Mouse (Mus musculus) heart, embryonic 14.5 days (tissue): ENCODE measurements around the gene Hils1. TPM values are rescaled to one million over a fixed set of nuclear protein-coding genes. Genes with fewer than 3 reads are reported as not detected.

Experiments
- ATAC-seq: fragments of 200-750 bp; cut with Nextera tagmentation; 2 replicates; pipeline ENCODE4 v1.8.0; 2017; ENCODE audit warnings: low read depth, moderate TSS enrichment; ENCODE audit not compliant: insufficient number of reproducible peaks, insufficient read depth, low FRiP score
- H3K27ac ChIP-seq, 2 experiments: fragments of 200-500 bp in 1 of 2; fragments of 300-500 bp in 1 of 2; sonication (generic) in 1 of 2; replicated peaks in 1 of 2; 2 replicates each; pipeline ENCODE4 v1.5.1; 2012 to 2014; ENCODE audit warnings: low read depth in 2 of 2, low read length in 2 of 2, control low read depth in 1 of 2, mild to moderate bottlenecking in 1 of 2, mixed read lengths in 1 of 2; ENCODE audit not compliant: control insufficient read depth in 1 of 2, insufficient read depth in 1 of 2
- H3K27me3 ChIP-seq: fragments of 300-500 bp; sonication (generic); 2 replicates; pipeline ENCODE4 v1.6.1; 2014; ENCODE audit warnings: mild to moderate bottlenecking, low read length, control low read depth; ENCODE audit not compliant: control insufficient read depth, insufficient read depth
- H3K36me3 ChIP-seq: fragments of 300-500 bp; sonication (generic); 2 replicates; pipeline ENCODE4 v1.6.1; 2014; ENCODE audit warnings: mild to moderate bottlenecking, control low read depth, low read length, mixed read lengths; ENCODE audit not compliant: control insufficient read depth, insufficient read depth
- H3K4me1 ChIP-seq, 2 experiments: fragments of 200-500 bp in 1 of 2; fragments of 300-500 bp in 1 of 2; sonication (generic) in 1 of 2; 2 replicates each; pipeline ENCODE4 v1.6.1; 2012 to 2014; ENCODE audit warnings: low read length in 2 of 2, control low read depth in 1 of 2, mixed read lengths in 1 of 2; ENCODE audit not compliant: control insufficient read depth in 2 of 2, insufficient read depth in 2 of 2
- H3K4me2 ChIP-seq: fragments of 300-500 bp; sonication (generic); 2 replicates; pipeline ENCODE4 v1.6.1; 2014; ENCODE audit warnings: mild to moderate bottlenecking, low read length
- H3K4me3 ChIP-seq, 2 experiments: fragments of 200-500 bp in 1 of 2; fragments of 300-500 bp in 1 of 2; sonication (generic) in 1 of 2; 2 replicates each; pipeline ENCODE4 v1.5.1; 2012 to 2014; ENCODE audit warnings: low read length in 2 of 2, mild to moderate bottlenecking in 2 of 2, control low read depth in 1 of 2, low read depth in 1 of 2, moderate library complexity in 1 of 2; ENCODE audit not compliant: control insufficient read depth in 1 of 2, insufficient read depth in 1 of 2
- H3K9ac ChIP-seq: fragments of 300-500 bp; sonication (generic); 2 replicates; pipeline ENCODE4 v1.6.1; 2014; ENCODE audit warnings: mild to moderate bottlenecking, low read length
- H3K9me3 ChIP-seq: fragments of 300-500 bp; sonication (generic); 2 replicates; pipeline ENCODE4 v1.6.1; 2016; ENCODE audit warnings: low read length, control low read depth; ENCODE audit not compliant: control insufficient read depth
- WGBS: fragments of 180-500 bp; shearing (Covaris S2); extraction: QIAGEN DNeasy Blood & Tissue Kit; methylation state at CpG from one replicate; pipeline ENCODE4 v1.1.7; 2014; 5-methylcytosine and 5-hydroxymethylcytosine counted together
- polyA plus RNA-seq: library from polyadenylated mRNA; unstranded; fragments of >200 nt; fragmentation: Nextera tagmentation; extraction: Ambion mirVana; gene quantifications from 2 replicates; pipeline ENCODE4 v1.2.1, GENCODE M21; 2014

Hils1 gene
- polyA plus RNA-seq, 1 experiment from 2014 or later, result 0.24 TPM

DNA sequence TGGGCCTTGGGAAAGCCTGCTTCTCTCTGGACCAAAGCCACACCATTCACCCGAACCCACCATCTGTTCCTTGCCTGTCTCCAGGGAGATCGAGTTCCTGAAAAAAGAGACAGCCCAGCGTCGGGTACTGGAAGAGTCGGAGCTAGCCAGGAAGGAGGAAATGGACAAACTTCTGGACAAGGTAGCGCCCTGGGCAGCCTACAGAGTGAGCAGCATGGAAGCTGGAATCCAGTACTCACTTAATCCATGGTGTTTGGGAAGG, 37.5 kb downstream of the Hils1 start:
- no peak for ATAC-seq
- no peaks in the 10 kb centered on the region for H3K9me3 ChIP-seq
- no peak overlapping the region for H3K9ac ChIP-seq
- H3K4me3 ChIP-seq, result no peak overlapping the region
- H3K36me3 ChIP-seq, result peaks cover 58% of the 10 kb centered on the region
- no peaks in the 10 kb centered on the region for H3K27me3 ChIP-seq
- 68% methylated on average over 6 of the region's 6 CpGs for WGBS
- no peak overlapping the region for H3K27ac ChIP-seq
- no peak overlapping the region for H3K4me2 ChIP-seq
- peaks cover 30 to 45% of the 10 kb centered on the region in 2 experiments for H3K4me1 ChIP-seq

DNA sequence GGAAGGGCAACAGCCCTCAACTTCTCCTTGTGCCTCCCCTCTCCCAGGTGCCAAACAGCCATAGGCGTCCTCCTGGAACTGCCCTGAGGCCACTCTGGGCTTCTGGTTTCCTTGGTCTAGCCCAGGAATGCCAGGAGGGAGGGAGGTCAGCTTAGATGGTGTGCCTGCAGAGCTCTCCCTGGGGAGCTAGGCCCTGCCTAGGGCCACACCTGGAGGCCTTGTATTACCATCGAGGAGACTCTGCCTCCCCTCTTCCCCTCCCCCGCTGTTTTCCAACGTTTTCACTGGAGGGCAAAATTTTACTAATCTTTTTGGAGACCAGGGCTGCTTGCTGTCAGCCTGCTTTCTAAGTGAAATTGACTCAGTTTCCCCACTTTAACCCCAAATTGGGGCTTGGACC, 38.6 kb downstream of the Hils1 start:
- H3K27ac ChIP-seq, result peak overlapping the region; percentile 25 to 29; a peak in 1 of 4 replicates

DNA sequence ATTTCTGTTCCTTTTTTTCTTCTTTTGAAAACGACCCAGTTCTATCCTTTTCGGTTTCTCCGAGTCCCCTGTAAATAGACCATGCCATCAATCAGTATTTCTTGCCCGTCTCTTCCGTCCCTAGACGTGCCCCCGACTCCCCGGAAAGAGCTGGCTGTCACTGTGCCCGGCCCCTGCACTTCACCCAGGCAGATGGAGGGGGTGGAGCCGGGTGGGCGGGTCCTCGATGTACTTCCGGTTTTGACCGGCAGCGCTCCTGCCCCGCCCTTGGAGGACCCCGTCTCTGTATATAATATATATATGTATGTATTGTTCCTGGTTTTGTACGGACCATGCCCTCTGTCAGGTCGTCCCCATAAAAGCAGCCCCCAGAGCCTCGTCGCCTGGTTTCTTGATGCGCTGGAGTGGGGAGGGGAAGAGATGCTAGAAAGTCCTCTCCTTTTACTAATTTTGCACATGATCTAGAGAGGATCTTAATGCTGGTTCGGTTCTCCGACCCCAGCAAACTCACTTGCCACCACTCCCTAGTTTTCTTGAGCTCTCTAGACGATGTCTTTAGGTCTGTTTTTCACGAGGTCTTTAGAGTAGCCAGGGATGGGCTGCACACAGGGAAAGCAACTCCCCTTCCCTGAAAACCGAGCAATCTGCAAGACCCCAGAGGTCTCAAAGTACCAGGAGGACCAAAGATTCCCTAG, 39.3 kb downstream of the Hils1 start:
- H3K4me1 ChIP-seq, result peaks cover 30 to 37% of the 10 kb centered on the region in 2 experiments
- H3K36me3 ChIP-seq, result peaks cover 43% of the 10 kb centered on the region
- peak; percentile 50; the same call in 1 of the 2 replicates for ATAC-seq
- no peaks in the 10 kb centered on the region for H3K9me3 ChIP-seq
- H3K9ac ChIP-seq, result peak overlapping the region; percentile 71
- H3K4me2 ChIP-seq, result peak overlapping the region; percentile 72
- peak overlapping the region; percentile 25 to 39; a peak in 3 of 4 replicates for H3K27ac ChIP-seq
- no peaks in the 10 kb centered on the region for H3K27me3 ChIP-seq
- H3K4me3 ChIP-seq, result peak overlapping the region; percentile 40
- WGBS, result 2% methylated on average over 27 of the region's 27 CpGs

More for the DNA sequence above, 38.6 kb downstream of the Hils1 start:
- no peak for ATAC-seq
- Histone ChIP-seq H3K4me3 (peak overlapping the region; percentile 12 to 40; a peak in 3 of 4 replicates), H3K36me3 (peaks cover 50% of the 10 kb centered on the region), H3K9me3 (no peaks in the 10 kb centered on the region), H3K4me2 (peak overlapping the region; percentile 72), H3K4me1 (peaks cover 25 to 38% of the 10 kb centered on the region in 2 experiments), H3K9ac (peak overlapping the region; percentile 71), H3K27me3 (no peaks in the 10 kb centered on the region)
- WGBS, result 31% methylated on average over 4 of the region's 4 CpGs

DNA sequence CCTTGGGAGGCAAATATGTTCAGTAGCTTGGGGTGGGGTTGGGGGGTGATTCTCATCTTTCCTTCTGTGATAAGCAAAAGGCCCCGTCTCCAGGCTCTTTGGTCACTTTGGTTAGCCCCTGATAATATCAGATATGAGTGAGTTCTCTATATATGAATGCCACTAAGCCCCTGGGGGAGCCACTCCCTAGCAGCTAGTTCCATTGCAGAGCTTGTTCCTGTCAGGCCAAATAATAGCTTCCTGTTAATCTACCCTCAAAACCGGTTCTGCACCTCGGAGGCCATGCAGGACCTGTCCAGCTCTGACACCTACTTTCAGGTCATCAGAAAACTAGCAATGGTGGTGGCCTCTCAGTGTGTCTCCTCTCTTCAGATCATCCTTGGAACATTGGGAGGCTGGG, 40.0 kb downstream of the Hils1 start:
- Histone ChIP-seq H3K27ac (no peak overlapping the region), H3K4me3 (no peak overlapping the region)
- ATAC-seq, result no peak

DNA sequence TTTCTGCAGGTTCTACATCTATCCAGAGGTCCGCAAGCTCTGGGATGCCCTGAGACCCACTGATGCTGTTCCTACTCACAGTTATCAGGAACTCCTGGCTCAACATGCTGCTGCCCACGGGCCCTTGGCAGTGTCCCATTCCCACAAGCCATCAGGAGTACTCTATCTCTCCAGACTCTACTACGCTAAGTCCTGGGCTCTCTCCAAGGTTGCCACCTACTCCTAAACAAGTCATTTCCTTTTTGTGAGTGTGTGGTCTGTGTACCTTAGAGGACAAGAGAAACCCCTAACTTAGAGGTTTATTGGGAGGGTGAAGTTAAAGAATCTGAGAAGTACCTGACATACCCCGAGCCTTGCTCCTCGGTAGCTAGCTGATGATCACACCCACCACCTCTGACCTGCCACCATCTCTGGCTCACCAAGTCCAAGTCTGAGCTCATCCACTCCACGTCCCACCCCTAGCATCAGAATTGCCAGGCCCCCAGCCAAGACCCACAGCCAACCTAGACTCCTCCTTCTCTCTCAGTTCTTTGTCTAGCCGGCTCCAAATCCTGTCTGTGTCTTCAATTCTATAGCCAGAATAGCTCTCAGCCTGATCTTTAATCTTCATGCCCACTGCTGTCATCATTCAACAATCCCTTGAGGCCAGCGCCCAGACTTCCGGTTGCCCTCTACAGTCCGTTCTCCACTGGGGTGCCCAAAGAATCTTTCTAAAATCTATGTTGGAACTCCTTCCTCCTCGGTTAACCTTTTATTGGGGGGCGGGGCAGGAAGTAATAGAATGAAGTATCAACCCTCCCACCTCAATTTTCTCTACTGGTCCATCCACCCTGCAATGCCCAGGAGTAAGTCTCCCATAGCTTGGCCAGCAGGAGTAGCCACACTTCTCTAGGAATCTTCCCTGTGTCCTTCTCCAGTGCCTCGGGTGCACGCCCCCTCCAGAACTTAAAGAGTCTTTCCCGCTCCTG, 41.6 kb downstream of the Hils1 start:
- no peaks in the 10 kb centered on the region for H3K9me3 ChIP-seq
- WGBS, result 32% methylated on average over 15 of the region's 15 CpGs
- peaks cover 21% of the 10 kb centered on the region for H3K36me3 ChIP-seq
- 0 out of 2 replicates have a peak, but pooled peaks have one; percentile 2 for ATAC-seq
- peak overlapping the region; percentile 87 for H3K27ac ChIP-seq
- H3K27me3 ChIP-seq, result no peaks in the 10 kb centered on the region
- H3K4me2 ChIP-seq, result peak overlapping the region; percentile 92
- H3K9ac ChIP-seq, result peak overlapping the region; percentile 83
- peaks cover 28 to 34% of the 10 kb centered on the region in 2 experiments for H3K4me1 ChIP-seq
- peak overlapping the region; percentile 64 to 67 for H3K4me3 ChIP-seq

More for the DNA sequence above, 40.0 kb downstream of the Hils1 start:
- WGBS, result 57% methylated on average over 3 of the region's 3 CpGs
- Histone ChIP-seq H3K9ac (peak overlapping the region; percentile 71; the same call in 1 of the 2 replicates), H3K27me3 (no peaks in the 10 kb centered on the region), H3K4me2 (peak overlapping the region; percentile 72), H3K36me3 (peaks cover 36% of the 10 kb centered on the region), H3K9me3 (no peaks in the 10 kb centered on the region), H3K4me1 (peaks cover 30 to 44% of the 10 kb centered on the region in 2 experiments)

DNA sequence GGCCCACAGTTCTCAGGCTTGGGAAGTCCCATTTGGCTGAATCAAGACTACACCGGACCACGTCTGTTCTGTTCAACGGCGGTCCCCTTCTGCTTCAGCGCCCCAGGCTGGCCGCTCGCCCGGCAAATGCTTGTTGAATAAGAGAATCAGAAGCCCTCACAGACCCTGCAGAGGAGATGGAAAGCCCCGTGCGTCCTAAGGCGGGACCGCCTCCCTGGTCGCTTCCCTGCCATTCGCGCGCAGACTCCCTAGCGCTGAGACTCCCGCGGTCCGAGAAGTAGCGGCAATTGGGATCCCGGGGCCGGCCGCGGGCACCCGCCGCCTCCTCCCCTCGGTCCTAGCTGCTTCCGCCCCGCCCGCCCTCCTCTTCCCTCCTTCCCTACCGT, 42.2 kb downstream of the Hils1 start, which contains the start of gene Samd14:
Gene Samd14, plus strand, starts transcription at position 251 of the 386 bp plus-strand sequence.
- ATAC-seq, result peak; percentile 41; the same call in 1 of the 2 replicates
- H3K9ac ChIP-seq, result peak within 1 kb of the TSS; percentile 83
- H3K4me3 ChIP-seq, result peak within 1 kb of the TSS; percentile 64 to 67
- H3K36me3 ChIP-seq, result peaks cover 17% of the 10 kb centered on the region
- H3K4me1 ChIP-seq, result peaks cover 25 to 28% of the 10 kb centered on the region in 2 experiments
- H3K27me3 ChIP-seq, result no peaks in the 10 kb centered on the region
- H3K9me3 ChIP-seq, result no peaks in the 10 kb centered on the region
- peak within 1 kb of the TSS; percentile 92 for H3K4me2 ChIP-seq
- peak within 1 kb of the TSS; percentile 87 for H3K27ac ChIP-seq
- 0% methylated on average over 32 of the region's 32 CpGs for WGBS

DNA sequence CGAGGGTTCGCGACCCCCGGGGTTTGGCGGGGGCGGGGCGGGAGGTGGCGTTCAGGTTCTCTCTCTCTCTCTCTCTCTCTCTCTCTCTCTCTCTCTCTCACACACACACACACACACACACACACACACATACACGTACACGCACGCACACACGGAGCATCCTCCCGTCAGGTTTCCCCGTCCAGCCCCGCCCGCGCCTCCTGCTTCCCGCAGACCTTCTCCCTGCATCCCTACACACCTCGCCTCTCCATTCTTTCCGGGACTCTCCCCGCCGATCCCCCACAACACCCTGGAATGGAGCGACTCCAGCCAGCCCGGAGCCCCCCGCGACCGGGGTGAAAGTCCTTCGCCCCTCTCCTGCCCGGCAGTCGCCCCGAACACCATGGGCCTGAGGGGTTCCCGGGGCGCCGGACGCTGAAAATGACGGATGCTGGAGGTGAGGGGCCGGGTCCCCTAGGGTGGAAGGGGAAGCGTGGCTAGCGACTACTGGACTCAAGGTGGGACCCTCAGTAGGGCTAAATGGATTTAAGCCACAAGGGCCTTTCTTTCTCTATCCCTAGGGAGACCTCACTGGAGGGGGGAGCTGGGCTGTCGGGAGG, 42.8 kb downstream of the Hils1 start:
- H3K4me1 ChIP-seq, result peaks cover 27 to 30% of the 10 kb centered on the region in 2 experiments
- ATAC-seq, result no peak

More for the DNA sequence above, 42.8 kb downstream of the Hils1 start:
- Histone ChIP-seq H3K9ac (peak overlapping the region; percentile 83), H3K36me3 (peaks cover 11% of the 10 kb centered on the region), H3K27ac (peak overlapping the region; percentile 19 to 87; a peak in 2 of 4 replicates), H3K9me3 (no peaks in the 10 kb centered on the region), H3K27me3 (no peaks in the 10 kb centered on the region), H3K4me3 (peak overlapping the region; percentile 64 to 67), H3K4me2 (peak overlapping the region; percentile 92)
- 2% methylated on average over 32 of the region's 40 CpGs for WGBS
